Mouse (Mus musculus): ENCODE data around the gene Tgfbr3.

- TF ChIP-seq CTCF (IDR thresholded peaks at IDR 0.05; ENCODE audit: low read depth) (no peak), EP300 (IDR thresholded peaks at IDR 0.05; ENCODE audit: low read depth) (no peak)
Measured at GRCm38 (mm10) chr5:107213373-107214132, 75.9 kb downstream of the Tgfbr3 start.
